Mouse (Mus musculus): Measurements from ENCODE around the gene Foxp1.

DNA sequence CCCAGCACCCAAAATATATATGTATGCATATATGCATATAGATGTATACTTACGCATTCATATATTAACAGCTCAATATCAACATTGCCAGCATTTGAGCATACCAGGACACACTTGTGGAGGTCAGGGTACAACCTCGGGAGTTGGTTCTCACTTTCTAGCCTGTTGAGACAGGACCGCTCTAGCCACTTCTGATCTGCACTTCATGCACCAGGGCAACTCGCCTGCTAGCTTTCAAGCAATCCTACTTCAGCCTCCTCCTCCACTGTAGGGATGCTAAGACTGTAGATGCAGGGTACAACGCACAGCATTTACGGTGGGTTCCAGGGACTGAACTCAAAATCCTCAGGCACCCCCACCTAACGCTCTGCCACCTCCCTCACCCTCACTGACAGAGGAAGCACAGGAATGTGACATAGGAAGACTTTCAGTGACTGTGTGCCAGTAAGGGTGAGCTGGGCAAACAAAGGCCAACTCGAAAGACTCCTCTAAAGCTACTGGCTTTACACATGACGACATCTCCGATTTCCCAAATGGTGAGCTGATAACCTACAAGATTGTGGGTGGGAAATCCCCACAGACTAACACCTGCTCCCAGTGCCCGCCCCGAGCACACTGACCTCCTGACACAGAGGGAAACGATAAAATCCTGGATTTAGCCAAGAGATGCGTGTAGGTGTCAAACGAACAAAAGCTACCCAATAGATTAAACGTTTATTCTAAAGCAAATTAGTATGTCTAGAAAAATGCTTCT is 93.0 kb downstream of the Foxp1 start:
- TF ChIP-seq CTCF (IDR thresholded peaks at IDR 0.05; ENCODE audit: low read depth, low read length) = no peak
- TF ChIP-seq TAL1 (conservative IDR thresholded peaks at IDR 0.05; ENCODE audit: low read depth, low read length) = no peak
- no peak for TF ChIP-seq GATA1 (IDR thresholded peaks at IDR 0.05; ENCODE audit: borderline replicate concordance, low read length)
- no peak for TF ChIP-seq POLR2AphosphoS5 (IDR thresholded peaks at IDR 0.05; ENCODE audit: insufficient replicate concordance, low read depth, low read length)

Measured in G1E (cell line).